Mouse (Mus musculus) urinary bladder, adult 2 months (tissue): ENCODE measurements around the gene Cacna1d. TPM values are rescaled to one million over a fixed set of nuclear protein-coding genes. Genes with fewer than 3 reads are reported as not detected.

Source experiments
- DNase-seq: peaks from one replicate; pipeline ENCODE4 v3.0.0; 2022; ENCODE audit warnings: low spot score
- polyA plus RNA-seq: library from polyadenylated mRNA; depleted of rRNA; stranded (reverse); fragments of >200 nt; gene quantifications from 2 replicates; pipeline ENCODE4 v1.2.3, GENCODE M21; 2012

Gene Cacna1d
- polyA plus RNA-seq, 1 experiment, result 2.7 TPM

DNA sequence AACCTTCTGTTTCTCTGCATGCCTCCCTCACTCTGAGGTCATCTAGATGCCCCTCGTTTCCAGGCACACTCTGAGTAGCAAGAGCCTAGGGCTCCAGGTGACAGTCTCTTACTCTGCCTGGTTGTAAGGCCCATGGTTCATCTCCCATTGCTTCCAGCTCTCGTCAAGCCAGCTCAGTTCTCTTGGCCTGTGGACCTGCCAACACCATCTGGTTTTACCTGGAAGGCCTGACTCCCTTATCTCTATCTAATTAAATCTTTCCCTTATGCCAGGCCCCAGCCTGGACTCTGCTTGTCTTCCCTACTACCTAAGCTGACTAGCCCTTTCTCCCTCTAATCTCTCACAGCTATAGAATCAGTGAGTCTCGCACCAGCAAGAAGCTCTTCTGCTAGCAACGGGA, 124.2 kb downstream of the Cacna1d start:
- DNase-seq, result no peak

GRCm38 (mm10) chr14:30365866-30366265, 125.4 kb downstream of the Cacna1d start:
- DNase-seq, result no peak

DNA sequence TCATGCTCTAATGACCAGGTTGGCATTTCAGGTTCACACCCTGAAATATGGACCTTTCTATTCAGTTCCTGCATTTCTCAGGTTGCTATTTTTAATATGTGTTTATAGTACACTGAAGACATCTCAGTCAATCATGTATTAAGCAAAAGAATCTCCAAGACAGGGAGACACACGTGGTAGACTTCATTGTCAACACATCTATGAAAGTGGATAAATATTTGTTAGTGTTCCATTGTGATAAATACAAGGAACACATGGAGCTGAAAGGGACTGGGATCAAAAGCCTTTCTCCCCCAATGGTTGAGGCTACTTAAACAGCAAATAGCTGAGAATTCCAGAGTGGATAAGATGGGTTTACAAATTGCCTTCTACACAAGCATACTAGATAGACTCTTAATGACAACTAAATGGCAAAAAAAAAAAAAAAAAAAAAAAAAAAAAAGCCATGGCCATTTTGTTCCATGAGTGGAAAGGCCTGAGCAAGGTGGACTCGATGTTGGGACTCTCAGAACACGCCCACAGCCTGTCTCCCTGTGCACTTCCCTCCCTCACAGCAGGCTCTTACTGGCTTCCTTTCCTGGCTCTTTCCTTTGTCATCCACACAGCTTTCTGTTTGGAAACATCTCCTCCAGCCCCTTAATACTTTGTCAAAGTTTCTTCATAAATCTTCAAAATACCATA, 127.6 kb downstream of the Cacna1d start:
- DNase-seq, result no peak

DNA sequence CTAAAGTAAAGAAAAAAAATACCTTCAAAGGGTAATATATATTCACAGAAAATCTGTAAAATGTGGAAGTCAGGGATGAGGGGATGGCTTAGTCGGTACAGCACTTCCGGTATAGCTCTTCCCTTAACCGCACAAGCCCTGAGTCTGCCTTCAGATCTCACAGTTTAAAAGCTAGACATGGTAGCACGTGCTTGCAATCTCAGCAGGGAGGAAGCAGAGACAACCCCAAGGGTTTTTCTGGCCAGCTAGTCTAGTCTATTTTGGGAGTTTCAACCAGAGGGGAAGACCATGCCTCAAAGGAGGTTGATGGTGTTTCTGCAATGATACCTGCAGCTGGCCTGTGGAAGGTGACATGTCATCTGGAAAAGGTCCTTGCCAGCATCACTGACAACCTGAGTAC, 128.9 kb downstream of the Cacna1d start:
- no peak for DNase-seq

- DNase-seq, result no peak
Measured at GRCm38 (mm10) chr14:30360478-30360877, 130.8 kb downstream of the Cacna1d start.

GRCm38 (mm10) chr14:30360004-30360403, 131.3 kb downstream of the Cacna1d start:
- no peak for DNase-seq

DNA sequence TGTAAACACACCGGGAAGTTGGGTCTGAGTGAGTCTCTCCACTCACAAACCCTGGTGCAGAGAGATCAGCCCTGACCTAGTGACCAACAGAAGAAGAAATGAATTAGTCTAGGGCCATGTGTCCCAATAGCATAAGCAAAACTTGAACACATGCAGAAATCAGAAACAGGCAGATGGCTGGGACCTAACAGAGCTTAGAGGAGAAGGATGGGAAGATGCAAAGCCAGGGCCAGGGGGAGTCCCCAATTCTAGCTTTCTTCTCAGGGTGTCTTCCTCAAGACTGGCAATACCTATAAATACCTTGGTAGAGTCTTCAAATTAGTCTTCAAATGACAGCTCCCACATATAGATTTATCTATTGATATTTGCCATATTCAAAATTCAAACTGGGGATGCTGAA, 133.2 kb downstream of the Cacna1d start:
- no peak for DNase-seq

- no peak for DNase-seq
Measured at GRCm38 (mm10) chr14:30356456-30356855, 134.8 kb downstream of the Cacna1d start.

GRCm38 (mm10) chr14:30354761-30355160, 136.5 kb downstream of the Cacna1d start:
- DNase-seq, result no peak

- no peak for DNase-seq
Measured at GRCm38 (mm10) chr14:30354127-30354463, 137.2 kb downstream of the Cacna1d start.

GRCm38 (mm10) chr14:30353291-30354126, 137.7 kb downstream of the Cacna1d start:
- DNase-seq, result no peak

DNA sequence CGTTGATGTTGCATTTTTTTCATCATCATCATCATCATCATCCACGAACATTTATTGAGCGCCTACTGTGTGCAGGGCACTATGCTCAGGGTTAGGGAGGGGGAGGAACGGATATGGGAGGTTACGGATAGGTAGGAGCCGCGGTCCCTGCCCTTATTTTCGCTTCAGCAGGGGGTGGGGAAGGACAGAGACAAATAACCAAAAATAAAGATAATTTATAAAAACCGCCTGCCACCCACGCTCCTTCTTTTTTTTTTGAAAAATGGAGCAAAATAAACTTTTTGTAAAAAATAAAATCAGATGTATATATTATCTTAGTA, 138.3 kb downstream of the Cacna1d start:
- no peak for DNase-seq

DNA sequence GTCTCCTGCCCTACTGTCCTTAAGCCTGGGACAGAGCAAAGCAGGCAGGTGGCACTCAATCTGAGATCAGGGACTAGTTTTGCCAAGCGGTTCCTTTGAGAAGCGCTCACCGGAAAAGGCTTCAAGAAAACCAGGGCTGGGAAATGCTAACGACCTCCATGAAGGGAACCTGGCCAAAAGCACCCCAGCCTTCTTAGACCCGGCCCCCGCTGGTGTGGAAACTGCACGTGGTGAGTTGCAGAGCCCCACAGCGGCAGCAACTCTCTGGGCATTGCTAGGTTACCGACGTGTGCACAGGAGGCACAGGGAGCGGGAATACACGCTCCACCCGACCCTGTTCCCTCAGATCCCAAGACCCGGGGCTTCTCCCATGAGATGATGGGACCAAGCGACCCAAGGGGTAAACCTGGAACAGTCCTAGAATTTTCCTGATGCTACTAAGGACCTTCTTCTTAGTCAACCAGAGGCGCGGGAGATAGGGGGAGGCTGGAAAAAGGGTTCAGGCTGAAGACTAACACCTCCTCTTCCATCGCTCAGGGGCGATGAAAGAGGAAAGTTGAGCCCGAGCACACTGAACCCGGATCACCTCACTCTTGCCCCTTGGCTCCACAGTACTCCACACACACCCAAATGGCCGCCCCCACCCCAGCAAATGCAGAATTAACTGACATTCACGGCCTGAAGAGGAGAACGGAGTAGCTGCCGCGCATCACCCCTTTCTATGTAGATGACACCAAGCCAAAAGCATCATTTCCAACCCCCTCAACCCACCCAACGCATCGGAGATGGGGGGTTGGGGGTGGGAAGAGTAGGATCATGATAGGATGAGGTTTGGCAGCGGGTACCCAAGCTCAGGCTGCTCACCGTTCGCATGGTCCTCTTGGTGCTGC, 138.9 kb downstream of the Cacna1d start:
- no peak for DNase-seq

GRCm38 (mm10) chr14:30350285-30350684, 141.0 kb downstream of the Cacna1d start:
- no peak for DNase-seq

GRCm38 (mm10) chr14:30344948-30345865, 146.0 kb downstream of the Cacna1d start:
- DNase-seq, result no peak

DNA sequence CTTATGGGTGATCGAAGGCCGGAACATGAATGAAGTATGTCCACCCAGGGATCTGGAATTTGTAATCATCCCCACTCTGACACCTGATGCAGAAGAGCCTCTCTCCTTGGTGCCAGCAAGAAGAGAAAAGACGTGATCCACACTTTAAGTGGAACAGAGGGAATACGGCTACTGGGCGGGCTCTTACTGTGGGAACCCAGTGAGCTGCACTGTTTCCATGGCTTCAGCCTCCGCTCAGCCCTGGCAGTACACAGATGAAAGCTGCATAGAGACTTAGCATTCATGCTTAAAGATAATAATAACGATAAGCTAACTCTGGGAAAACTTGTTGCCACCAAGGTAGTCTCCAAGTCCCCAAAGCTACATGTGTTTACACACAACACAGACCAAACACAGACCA, 147.5 kb downstream of the Cacna1d start:
- DNase-seq, result no peak

- no peak for DNase-seq
Measured at GRCm38 (mm10) chr14:30341825-30342590, 149.2 kb downstream of the Cacna1d start.

GRCm38 (mm10) chr14:30340140-30340539, 151.1 kb downstream of the Cacna1d start:
- no peak for DNase-seq

DNA sequence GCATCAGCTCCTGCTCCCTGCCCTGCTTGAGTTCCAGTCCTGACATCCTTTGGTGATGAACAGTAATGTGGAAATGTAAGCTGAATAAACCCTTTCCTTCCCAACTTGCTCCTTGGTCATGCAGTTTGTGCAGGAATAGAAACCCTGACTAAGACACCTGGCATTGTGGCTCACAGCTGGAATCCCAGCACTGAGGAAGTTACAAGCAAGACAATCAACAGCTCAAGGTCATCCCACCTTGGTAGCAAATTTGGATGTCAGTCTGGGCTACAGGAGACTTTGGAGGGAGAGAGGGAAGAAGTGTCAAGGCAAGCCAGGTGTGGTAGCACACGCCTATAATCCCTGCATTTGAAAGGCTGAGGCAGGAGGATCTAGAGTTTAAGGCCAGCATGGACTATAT, 159.4 kb downstream of the Cacna1d start:
- DNase-seq, result no peak

DNA sequence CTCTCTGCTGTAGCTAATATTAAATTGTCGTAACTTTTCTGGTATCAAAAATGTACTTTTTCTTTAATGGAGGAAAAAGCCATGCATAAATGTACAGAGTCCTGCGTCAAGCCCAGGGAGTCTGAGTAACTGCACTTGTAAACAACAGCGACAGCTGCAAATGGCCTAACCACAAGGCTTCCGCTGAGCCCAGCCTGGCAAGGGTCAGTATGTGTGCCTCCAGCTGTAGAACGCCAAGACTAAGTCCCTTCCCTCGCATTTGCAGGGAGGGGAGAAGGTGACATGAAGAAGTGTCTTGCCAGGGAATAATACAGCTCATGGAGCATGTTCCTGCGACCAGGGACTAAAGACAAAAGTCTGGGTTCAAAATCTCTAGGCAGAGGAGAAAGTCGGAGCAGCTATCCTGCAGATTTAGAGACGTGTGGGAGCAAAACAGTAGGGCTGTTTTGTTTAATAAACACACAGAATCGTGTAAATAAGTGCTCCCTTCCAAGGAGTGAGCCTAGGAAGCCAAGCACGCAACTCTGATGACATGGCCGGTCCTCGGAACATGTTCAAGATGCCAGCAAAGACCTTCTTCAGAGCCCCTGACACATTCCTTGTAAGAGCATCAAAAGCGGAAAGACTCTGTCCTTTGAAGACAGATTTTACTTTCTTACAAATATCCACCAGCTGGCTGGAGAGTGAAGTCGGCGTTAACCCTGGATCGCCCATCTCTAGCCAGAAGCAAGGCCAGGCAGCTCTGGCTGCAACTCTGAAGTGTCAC, 160.7 kb downstream of the Cacna1d start:
- DNase-seq, result no peak
